Mouse (Mus musculus) cerebellum, adult 8-10 months (tissue): ENCODE measurements around the gene Hspa1b.
"Not testable (repeated sequence)": the region's sequence is repeated elsewhere in the genome, so short reads cannot be mapped to it uniquely, and the experiment has no call there.

Source experiments
- DNase-seq: peaks from one replicate; pipeline ENCODE4 v3.0.0; 2022

The Hspa1b gene

DNA sequence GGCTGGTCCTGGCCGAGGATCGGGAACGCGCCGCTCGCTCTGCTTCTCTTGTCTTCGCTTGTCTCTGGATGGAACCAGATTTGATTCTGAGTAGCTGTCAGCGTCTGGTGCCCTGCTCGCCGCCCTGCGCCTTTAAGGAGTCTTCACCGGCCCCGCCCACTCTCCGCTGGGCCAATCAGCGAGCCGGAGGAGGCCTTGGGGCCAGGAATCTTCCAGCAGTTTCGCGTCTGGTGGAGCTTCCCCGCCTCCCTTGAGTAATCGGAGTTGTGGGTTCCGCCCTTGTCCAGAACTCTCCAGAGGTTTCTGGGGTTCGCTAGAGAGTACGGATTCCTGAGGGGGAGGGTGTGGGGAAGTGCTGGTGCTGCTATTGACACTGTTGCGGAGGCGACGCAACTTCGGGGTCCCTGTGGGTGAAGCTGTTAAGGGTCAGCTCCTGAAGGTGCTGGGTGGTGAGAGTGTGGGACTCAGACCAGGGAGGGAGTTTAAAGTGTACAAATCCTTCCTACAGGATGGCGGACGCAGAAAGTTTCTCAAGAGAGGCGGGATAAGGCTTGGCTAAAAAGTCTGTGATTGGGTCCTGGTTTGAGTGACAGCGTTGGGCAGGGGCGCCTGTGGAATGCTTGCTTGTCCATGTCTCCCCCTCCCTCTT is at the start of gene Hspa1b:
TSS of gene Hspa1b (minus strand) at position 109 of the 649 bp plus-strand sequence.
- peak; percentile 81 for DNase-seq

DNA sequence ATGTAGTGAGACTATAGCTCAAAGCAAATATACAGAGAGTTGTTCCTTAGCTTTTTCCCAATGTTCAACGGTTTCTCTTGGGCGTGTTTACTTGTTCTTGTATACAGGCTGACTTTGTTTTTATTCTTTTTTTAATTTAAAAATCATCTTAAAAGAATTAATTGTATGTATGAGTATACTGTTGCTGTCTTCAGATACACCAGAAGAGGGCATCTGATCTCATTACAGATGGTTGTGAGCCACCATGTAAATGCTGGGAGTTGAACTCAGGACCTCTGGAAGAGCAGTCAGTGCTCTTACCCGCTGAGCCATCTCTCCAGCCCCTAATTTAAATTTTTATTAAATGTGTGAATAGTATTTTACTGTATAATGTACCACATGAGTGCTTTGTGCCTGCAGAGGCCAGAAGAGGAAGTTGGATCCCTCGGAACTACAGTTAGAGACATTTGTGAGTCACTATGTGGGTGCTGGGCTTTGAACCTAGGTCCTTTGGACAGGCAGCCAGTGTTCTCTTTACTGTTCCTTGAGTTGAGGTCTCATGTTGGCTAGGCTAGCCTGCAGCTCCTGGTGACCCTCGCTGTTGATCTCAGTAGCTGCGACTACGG is 48.5 kb upstream of the Hspa1b start:
- DNase-seq, result no peak

DNA sequence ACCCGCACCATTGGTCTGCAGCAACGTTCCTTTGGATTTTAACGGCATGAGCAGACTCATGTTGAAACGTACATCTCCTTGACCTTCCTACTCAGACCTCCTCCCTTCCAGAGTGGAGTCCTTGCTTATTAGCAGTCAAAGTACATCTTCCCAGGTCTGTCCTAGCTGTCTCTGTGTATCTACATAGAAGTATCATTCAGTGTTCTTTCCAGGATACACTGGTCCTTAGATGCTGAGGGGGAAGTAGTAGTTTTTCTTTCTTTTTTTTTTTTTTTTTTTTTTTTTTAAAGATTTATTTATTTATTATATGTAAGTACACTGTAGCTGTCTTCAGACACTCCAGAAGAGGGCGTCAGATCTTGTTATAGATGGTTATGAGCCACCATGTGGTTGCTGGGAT is 46.9 kb upstream of the Hspa1b start:
- DNase-seq, result not testable (repeated sequence)

DNA sequence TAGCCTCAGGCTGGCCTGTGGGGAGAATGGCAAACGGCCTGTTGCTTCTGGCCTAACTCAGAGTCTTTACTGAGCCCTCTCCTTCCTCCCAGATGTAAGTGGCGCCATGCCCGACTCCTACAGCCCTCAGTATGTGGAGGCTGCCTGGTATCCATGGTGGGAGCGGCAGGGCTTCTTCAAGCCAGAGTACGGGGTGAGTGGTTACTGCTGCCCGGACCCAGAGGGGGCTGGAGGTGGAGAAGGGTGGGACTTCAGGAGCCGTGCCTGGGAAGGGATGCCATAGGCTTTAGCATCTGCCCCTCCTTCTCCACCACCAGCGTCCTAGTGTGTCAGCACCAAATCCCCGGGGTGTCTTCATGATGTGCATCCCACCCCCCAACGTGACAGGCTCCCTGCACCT is 46.1 kb upstream of the Hspa1b start:
- DNase-seq, result no peak

DNA sequence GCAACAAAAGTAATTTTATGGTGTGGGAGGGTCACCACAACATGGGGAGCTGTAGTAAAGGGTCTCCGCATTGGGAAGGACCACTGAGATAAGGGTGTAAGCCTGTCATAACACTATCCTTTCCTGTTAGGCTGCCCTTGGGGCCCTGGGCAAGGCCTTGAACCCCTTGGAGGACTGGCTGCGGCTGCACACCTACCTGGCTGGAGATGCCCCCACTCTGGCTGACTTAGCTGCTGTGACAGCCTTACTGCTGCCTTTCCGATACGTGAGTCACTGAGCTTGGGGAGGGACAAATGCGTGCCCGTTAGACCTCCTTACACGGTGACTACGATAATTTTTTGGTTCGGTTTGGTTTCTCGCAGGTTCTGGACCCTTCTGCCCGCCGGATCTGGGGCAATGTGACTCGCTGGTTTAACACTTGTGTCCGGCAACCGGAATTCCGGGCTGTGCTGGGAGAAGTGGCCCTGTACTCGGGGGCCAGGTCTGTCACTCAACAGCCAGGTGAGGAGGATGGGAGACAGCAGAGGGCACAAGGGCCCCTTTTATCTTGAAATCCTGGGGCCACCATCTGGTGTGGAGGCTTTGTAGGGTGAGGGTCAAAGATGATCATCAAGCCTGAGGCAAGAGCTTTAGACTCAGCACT is 45.2 kb upstream of the Hspa1b start:
- DNase-seq, result no peak

DNA sequence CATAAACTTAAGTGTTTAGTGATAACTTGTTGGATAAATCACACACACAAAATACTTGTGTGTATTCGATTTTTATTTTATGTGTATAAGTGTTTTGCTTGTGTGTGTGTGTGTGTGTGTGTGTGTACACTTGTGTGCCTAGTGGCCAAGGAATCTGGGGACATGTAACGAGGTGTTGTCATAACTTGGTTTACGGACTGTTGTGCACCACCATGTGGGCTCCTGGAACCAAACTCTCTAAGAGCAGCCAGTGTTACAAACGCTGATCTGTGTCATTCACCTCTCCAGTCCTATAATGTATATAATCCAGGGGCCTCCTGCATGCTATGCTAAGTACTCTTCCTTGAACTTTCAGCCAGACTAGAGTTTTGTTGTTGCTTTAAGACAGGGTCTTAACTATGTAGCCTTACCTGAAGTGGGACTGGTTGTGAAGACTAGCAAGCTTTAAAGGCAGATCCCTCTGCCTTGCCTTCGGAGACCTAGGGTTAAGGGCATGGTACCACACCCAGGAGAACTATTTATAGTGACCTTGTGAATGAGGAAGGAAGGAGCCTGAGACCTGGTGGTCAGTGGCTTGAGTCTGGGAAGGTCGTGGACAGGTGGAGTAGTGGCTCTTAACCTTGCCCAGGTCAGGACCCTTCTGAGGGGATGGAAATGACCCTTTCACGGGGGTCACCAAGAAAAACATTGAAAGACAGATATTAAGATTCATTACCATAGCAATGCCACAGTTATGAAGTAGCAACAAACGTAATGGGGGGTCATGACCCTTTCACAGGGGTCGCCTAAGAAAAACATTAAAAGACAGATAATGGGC is 44.2 kb upstream of the Hspa1b start:
- no peak for DNase-seq

DNA sequence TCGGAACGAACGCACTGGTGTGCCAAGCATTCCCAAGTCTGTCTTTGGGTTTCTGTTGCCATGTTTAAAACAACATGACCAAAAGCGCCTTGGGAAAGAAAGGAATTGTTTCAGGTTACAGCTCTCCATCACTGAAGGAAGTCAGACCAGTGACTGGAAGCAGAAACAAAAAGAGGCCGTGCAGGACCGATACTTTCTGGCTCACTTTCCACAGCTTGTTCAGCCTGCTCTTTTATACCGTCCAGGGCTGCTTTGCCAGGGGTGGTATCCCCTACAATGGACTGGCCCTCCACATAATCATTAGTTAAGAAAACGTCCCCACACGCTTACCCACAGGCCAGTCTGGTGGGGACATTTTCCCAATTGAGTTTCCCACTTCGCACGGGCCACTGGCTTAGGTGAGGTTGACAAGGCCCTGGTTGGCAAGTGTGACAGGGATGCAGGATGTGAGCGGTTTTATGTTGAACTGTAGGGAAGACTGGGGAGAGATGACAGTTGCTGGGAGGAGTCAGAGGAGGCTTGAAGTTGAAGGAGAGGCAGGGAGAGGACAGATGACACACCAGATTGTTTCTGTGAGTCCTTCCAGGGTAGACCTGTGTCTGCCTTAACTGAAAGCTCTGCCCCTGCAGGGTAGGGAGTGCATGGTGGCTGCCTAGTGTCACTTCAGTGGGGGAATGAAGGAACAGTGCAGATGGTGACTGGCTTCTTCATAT is 43.3 kb upstream of the Hspa1b start:
- peak; percentile 27 for DNase-seq

DNA sequence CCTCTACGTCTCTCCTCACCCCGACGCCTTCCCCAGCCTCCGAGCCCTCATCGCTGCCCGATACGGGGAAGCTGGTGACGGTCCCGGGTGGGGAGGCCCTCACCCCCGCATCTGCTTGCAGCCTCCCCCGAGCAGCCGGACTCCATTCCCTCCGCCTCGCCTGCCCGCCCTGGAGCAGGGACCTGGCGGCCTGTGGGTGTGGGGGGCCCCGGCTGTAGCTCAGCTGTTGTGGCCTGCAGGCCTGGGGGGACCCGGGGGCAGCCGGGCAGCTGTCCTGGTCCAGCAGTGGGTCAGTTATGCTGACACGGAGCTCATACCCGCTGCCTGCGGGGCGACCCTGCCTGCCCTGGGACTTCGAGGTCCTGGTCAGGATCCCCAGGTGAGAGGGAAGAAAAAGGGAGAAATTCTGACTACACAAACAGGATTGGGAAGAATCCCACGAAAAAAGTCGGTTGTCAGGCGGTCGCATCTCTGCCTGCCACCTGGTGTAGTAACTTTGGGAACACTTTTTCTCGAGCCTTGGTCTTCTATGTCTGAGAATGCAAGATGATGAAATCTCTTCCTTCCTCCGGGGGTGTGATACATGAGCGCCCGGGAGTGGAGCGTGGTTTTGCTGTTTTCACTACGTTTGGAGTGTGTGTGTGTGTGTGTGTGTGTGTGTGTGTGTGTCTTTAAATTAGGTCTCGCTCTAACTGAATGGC is 42.6 kb upstream of the Hspa1b start:
- DNase-seq, result peak; percentile 52

DNA sequence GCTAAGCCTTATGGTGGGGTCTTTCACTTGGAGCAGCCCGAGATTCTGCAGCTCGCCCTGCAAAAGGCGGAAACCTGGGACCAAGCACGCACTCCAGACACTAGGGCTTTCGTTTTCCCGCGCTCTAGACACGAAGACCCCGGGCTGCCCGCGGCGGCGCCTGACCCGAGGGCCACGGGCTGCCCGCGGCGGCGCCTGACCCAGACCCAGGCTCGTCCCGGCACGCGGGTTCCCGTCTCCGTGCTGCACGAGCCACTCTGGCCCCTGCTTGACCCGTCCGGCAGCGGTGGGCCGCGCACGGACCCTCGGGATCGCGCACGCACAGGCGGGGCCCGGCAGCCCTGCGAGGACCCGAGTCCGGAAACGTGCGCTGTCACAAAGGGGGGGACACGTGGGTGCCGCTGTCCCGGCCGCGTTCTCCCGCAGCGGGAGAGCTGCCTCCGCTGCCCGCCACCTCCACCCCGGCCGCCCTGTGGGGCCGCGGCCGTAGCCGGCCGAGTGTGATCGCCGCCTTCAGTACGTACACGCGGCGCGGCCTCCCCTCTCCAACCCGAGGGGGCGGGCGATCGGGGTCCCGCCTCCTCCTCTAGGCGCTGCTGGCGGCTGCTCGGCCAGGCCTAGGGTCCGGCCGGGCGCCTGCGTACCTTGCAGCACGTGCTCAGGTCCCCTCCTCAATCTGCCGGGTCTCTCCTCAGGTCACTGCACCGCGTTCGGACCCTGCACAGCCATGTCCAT is 41.8 kb upstream of the Hspa1b start, which contains the start of gene Vars:
TSS of gene Vars (plus strand) at position 271 of the 735 bp plus-strand sequence.
- DNase-seq, result peak; percentile 80

DNA sequence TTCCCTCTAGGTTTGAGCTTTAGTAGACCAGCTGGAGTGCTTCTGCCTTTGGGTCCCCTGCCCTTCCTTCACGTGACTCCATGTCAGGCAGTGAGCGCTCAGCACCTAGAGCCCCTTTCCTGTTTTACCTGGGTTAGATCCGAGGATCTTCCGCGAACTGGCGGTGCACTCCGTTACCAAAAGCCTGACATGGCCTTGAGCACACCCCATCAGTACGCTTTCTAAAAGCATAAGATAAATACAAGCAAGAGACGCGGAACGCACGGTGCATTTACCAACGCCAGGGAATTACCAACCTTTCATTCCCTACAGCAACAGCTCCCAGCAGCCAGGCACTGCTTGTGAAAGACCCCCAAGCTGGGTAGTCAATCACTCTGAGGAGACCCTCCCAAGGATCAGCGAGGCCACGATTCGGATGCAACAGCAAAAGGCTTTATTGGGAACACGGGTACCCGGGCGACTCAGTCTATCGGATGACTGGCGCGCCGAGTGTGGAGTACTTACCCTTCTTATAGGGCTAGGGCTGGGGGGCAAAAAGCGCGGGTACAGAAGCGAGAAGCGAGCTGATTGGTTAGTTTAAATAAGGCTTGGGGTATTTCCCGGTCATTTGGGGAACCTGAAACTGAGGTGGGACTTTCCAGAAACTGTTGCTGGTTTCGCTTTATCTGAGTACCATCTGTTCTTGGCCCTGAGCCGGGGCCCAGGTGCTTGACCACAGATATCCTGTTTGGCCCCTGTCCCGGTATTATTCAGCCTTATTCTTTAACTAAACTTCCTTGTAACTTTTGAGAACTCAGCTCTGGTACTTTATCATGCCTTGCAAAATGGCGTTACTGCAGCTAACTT is 41.1 kb upstream of the Hspa1b start:
- peak; percentile 17 for DNase-seq

DNA sequence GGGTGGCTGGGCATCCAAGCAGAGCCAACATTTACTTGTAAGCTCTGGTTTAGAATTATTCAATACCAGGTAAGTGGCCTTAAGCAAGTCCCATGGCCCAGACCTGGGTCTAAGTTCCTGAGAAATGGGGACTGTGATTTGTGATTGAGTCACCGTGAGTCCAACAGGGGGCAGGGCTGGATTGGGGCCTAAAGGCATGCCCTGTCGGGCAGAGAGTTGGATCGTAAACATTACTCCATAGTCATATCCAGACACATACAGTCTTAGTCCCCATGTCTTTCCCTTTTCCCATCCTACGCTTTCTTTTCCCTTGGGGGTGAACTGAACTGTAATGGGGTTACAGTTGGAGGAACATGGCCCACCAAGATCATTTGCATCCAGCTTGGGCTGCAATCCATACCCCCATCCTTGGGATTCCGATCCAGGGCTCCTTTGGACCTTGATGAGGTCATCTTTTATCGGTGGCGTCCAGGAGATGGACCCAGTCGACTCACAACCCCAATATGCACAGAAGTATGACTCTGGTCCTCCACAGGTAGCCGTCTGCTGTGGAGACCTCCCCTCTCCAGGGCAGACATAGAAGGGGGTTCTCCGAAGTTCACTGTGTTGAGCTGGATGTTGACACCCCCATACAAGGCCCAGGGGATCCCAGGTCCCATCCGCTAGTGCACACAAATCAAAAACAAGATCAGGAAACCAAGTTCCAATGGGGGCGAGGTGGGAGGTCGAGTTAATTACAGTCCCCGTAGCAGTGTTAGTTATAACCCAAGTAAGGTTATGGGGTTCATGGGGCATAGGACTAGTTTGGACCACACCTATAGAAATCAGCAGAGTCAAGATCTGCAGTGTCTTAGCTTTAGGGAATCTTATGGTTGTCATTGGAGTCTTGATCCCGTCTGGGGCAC is 39.7 kb upstream of the Hspa1b start:
- DNase-seq, result no peak

DNA sequence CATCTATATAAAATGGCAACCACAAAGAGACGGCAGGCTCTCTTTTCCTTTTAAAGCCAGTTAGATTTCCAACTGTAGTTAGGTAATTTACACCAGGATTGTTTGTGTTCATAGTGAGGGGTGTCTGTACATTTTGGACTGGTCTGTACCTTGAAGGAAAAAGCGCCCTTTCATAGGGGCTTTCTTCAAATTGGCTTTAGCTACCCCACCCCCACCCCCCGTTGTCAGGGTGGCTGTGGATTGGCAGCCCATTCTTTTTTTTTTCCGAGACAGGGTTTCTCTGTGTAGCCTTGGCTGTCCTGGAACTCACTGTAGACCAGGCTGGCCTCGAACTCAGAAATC is 38.1 kb upstream of the Hspa1b start:
- no peak for DNase-seq

DNA sequence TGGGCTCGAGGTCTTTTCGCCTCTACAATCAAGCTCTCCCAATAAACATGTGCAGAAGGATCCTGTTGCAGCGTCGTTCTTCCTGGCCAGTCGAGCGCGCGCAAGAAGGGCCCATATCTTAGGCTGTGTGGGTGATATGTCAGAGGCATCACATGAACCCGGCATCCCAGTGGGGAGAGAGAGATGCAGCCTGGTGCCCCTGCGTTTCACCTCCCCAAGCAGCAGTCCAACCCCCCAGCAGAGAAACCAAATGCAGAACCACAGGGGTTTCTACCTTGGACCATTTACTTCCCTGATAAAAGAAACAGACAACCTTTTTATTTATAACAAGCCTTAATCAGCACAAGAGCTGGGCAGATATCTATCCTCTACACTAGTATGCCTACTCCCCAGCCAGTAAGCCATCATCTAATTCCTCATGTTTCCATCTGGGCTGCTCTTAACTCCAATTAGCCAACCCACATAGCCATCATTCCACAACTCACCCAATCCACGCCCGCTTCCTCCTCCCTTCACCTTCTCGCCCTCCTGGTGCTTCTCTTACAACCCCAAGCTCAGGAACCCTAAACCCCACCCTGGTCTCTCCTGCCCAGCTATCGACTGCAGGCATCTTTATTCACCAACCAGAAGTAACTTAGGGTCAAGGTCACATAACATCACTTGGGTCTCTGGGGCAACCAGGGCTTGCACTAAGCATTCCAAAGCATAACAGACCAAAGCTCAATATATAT is 37.5 kb upstream of the Hspa1b start:
- no peak for DNase-seq

DNA sequence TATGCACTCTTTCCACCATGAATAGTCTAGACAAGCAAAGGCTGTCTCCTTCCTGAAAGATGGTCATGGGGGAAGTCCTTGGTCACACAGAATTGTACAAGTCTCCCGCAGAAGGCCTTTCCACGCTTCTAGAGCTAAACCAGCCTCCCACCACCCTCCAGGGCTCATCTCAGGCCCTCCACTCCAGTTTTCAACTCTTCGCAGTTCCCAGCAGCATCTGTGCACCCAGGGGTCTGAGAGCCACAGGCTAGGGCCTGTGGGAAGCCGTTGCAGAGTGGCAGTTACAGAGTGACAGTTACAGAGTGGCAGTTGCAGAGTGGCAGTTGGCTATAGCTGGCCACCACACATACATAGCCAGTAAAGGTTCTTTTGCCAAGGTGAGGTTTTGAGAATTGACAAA is 36.9 kb upstream of the Hspa1b start:
- not testable (repeated sequence) for DNase-seq

DNA sequence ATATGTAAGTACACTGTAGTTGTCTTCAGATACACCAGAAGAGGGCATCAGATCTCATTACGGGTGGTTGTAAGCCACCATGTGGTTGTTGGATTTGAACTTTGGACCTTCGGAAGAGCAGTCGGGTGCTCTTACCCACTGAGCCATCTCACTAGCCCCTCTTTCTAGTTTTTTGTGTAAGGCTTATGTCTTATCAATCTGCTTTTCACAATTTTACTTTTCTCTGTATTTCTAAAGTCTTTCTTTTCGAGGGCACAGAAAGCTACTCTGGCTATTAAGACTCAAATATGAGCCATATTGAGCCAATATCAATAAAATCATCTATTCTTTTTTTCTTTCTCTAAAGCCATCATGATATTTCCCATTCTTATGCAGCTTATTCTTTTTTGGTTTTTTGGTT is 36.2 kb upstream of the Hspa1b start:
- DNase-seq, result not testable (repeated sequence)

DNA sequence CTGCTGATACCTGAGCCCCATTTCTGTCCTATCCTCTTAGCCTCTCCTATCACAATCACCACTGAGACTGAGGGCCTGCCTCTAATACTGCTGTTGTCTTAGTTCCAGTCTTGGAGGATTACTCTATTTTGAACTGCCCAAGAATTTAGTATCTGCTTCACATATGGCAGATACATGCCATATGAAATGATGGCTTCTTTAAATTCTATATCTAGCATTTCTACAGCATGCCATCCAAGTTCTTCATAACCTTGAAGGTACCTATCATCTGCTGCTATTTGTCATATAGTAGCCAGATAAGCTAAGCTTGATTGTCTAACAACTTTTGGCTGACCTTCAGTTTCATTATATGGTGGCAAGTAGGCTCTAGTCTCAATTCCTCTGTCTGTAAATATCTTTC is 35.7 kb upstream of the Hspa1b start:
- DNase-seq, result no peak

DNA sequence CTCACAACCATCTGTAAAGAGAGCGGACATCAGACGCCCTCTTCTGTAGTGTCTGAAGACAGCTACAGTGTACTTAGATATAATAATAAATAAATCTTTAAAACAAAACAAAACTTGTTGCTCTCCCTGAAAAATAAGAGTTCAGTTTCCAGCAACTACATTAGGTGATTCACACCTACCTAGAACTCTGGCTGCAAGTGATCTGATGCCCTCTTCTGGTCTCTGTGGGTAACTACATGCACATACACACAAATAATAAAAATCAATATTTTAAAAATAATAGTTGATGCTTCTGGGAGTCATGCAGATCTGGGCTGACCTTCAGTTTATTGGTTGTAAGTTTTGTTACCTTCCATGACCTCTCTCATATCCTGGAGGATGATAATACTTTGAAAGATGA is 25.2 kb upstream of the Hspa1b start:
- DNase-seq, result no peak

DNA sequence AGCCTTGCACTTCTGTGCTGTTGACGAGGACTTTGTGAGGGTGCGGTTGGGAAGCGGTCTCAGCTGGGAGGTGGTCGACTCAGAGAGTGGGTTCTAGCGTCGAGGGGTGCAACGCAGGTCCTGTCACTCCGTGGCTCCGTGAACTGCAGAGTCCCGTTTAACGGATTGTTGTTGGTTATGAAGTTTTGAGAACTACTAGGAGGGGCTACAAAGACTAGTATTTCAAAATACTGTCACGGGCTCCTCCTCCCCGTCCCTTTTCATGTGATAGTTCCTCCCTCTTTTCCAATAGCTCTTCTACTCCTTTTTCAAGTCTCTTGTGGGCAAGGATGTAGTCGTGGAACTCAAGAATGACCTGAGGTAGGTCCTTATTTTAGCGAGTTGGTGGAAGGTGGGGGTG is 23.3 kb upstream of the Hspa1b start:
- no peak for DNase-seq

DNA sequence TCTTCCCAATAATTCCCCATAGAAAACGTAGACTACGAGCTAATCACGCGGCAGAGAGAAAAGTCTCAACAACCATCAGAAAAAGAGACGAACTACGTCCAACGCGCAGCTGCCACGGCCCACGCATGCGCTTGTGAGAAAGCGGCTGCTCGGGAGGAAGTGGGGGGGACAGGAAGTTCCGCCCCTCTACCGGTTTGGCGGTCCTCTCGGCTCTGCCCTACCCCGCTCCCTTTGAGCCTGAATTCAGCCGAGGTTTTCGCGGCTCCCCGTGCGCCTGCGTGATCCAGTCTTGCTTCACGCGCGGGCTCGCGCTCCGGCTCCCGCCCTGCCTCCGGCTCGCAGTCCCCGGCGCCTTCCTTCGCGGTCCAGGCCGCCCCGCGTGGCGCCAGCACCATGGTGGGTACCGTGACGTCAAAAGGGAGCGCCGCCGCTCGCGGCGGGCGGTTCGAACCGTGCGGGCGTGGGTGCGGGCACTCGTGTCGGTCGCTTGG is 22.7 kb upstream of the Hspa1b start, which contains the start of gene Lsm2:
TSS of gene Lsm2 (plus strand) at position 173 of the 491 bp plus-strand sequence.
- DNase-seq, result peak; percentile 90
